Mouse (Mus musculus): ENCODE data around the gene Knstrn. TPM values are rescaled to one million over a fixed set of nuclear protein-coding genes. Genes with fewer than 3 reads are reported as not detected.

The Knstrn gene
- polyA plus RNA-seq, 1 experiment from 2014 or later = 137 TPM

DNA sequence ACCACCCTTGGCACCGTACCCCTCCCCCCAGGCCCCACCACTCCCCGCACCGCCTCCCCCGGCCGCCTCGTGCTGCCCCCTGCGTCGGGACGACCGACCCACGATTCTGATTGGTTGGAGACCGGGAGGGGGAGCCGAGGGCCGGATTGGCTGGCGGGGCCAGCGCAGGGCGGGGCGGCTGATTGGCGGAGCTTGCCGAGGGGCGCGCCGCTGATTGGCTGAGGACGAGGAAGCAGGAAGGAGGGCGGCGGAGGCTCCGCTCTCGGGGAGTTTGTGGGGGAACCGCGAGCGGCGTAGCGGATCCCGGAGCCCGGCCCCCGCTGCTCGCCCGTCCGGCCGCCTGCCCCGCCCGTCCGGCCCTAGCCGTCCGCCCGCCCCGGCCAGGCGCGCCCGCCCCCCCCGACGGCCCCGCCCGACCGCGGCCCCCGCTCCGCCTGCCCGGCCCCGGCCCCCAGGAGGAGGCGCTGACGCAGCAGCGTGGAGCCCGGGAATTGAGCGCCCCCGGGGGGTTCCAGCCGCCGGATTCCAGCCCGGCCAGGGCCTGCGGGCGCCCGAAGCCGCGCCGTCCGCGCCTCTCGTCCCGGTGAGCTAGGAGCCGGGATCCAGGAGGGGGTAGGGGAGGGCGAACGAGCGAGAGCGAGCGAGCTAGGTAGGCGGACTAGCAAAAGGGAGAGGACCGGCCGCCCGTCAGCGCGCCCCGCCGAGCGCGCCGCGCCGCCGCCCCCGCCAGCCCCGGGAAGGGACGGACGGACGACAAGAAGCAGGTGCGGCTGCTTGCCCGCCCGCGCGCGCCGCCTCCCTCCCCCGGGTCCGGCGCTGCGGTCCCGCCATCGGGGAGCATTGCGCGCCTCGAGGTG lies 87.6 kb downstream of the Knstrn start:
- Histone ChIP-seq H3K36me3 (ENCODE audit: control insufficient read depth, insufficient read depth, low read length) (no peaks in the 10 kb centered on the region), H3K4me1 (replicated peaks; ENCODE audit: control insufficient read depth, insufficient read depth, low read length) (peaks cover 32% of the 10 kb centered on the region), H3K4me2 (ENCODE audit: low read depth, low read length) (peak overlapping the region; percentile 97), H3K27ac (ENCODE audit: low read length) (peak overlapping the region; percentile 59), H3K4me3 (ENCODE audit: low read length) (peak overlapping the region; percentile 86), H3K9ac (ENCODE audit: low read length) (peak overlapping the region; percentile 81), H3K27me3 (ENCODE audit: control insufficient read depth, insufficient read depth, low read depth, low read length) (peaks cover 35% of the 10 kb centered on the region), H3K9me3 (ENCODE audit: control insufficient read depth, low read length) (no peaks in the 10 kb centered on the region)
- ATAC-seq (ENCODE audit: low read depth) = peak; percentile 94
- under 1% methylated on average over 56 of the region's 120 CpGs for WGBS

DNA sequence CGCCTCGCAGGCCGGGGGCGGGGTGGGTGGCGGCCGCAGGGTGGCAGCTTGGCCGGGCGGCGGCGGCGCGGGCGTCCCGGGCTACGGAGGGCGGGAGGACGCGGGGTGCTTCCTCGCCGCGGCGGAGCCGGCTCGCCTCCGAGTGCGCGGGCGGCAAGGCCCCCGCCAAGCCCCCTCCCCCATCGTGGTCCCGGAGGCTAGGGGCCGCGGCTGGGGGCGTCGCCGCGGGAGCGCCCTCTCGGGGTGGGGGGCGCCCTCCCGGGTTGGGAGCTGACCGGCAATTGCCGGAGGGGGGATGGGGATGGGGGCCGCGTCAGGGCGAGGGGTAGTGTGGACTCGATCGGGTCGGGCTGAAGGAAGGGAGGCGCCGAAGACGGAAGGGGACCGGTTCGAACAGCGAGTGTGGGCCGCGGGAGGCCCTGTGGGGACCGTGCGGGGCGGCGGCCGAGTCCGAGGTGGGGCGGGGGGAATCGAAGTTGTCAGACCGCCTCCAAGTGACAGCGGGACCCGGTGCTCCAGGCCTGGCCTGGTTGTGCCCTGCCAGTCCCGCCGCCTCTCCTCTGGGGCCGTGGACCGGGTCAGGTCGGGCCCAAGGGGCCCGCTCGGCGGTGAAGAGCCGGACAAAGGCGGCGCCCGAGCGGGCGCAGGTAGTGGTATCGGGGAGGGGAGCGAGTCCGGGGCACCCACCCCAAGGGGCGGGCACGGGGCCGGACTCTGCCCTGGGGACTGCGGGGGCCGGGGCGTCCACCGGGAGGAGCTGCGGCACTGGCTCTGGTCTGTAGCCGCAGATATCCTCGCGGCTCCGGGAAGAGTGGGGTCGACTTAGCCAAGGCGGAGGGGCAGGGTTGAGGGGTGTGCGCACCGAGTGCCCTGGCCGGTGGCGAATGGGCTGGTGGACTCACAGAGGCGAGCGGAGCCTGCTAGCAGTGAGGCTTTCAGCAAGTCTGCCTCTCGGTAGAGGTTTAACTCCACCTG lies 88.5 kb downstream of the Knstrn start:
- under 1% methylated on average over 95 of the region's 106 CpGs for WGBS
- Histone ChIP-seq H3K4me3 (ENCODE audit: low read length) (peak overlapping the region; percentile 86), H3K9ac (ENCODE audit: low read length) (peak overlapping the region; percentile 81), H3K36me3 (ENCODE audit: control insufficient read depth, insufficient read depth, low read length) (no peaks in the 10 kb centered on the region), H3K4me2 (ENCODE audit: low read depth, low read length) (peak overlapping the region; percentile 97), H3K9me3 (ENCODE audit: control insufficient read depth, low read length) (no peaks in the 10 kb centered on the region), H3K27me3 (ENCODE audit: control insufficient read depth, insufficient read depth, low read depth, low read length) (peaks cover 30% of the 10 kb centered on the region), H3K27ac (ENCODE audit: low read length) (no peak overlapping the region), H3K4me1 (replicated peaks; ENCODE audit: control insufficient read depth, insufficient read depth, low read length) (peaks cover 28% of the 10 kb centered on the region)
- peak; percentile 30 for ATAC-seq (ENCODE audit: low read depth)

DNA sequence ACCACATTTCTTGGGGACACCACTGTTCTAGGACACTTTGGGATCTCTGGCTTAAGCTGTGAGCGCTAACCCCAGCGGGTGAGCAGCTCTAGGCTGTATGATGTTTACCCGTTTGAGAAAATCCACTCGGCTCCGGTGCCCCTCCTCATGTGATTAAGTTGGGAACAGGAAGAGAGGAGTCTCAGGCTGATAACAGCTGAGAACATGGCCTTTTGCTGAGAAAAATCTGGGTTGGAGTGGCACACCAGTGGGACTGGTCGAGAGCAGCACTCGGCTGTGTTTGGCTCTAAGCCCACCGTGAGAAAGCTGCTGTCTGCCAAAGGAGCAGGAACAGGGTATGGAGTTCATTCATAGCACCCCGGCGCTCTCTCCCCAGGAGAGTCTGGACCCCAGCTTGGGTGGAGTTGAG lies 89.5 kb downstream of the Knstrn start:
- H3K27ac ChIP-seq (ENCODE audit: low read length) = no peak overlapping the region
- WGBS = 7% methylated on average over 10 of the region's 10 CpGs
- ATAC-seq (ENCODE audit: low read depth) = no peak
- H3K27me3 ChIP-seq (ENCODE audit: control insufficient read depth, insufficient read depth, low read depth, low read length) = peaks cover 21% of the 10 kb centered on the region
- peak overlapping the region; percentile 86 for H3K4me3 ChIP-seq (ENCODE audit: low read length)
- H3K4me1 ChIP-seq (replicated peaks; ENCODE audit: control insufficient read depth, insufficient read depth, low read length) = peaks cover 27% of the 10 kb centered on the region
- no peaks in the 10 kb centered on the region for H3K36me3 ChIP-seq (ENCODE audit: control insufficient read depth, insufficient read depth, low read length)
- H3K4me2 ChIP-seq (ENCODE audit: low read depth, low read length) = peak overlapping the region; percentile 97
- H3K9me3 ChIP-seq (ENCODE audit: control insufficient read depth, low read length) = no peaks in the 10 kb centered on the region
- H3K9ac ChIP-seq (ENCODE audit: low read length) = peak overlapping the region; percentile 81

Other genes starting within 250 kb of the Knstrn start
- gene Bub1b, start 215.8 kb upstream of the Knstrn start, polyA plus RNA-seq (2015; fragmentation: Nextera tagmentation; extraction: Ambion mirVana) = 105 and 106 TPM in 2 replicates
- gene Pak6, start 150.7 kb upstream of the Knstrn start, polyA plus RNA-seq (2015; fragmentation: Nextera tagmentation; extraction: Ambion mirVana) = 2.2 and 3.9 TPM in 2 replicates
- 0.06 and 0.11 TPM in 2 replicates for gene Ankrd63, start 110.0 kb upstream of the Knstrn start, polyA plus RNA-seq (2015; fragmentation: Nextera tagmentation; extraction: Ambion mirVana)
- 1.6 and 1.8 TPM in 2 replicates for gene Plcb2, start 85.6 kb upstream of the Knstrn start, polyA plus RNA-seq (2015; fragmentation: Nextera tagmentation; extraction: Ambion mirVana)
- gene Inafm2, start 68.2 kb upstream of the Knstrn start, polyA plus RNA-seq (2015; fragmentation: Nextera tagmentation; extraction: Ambion mirVana) = 18.7 and 20.5 TPM in 2 replicates
- gene Ccdc9b, start 51.3 kb upstream of the Knstrn start, polyA plus RNA-seq (2015; fragmentation: Nextera tagmentation; extraction: Ambion mirVana) = 1.3 and 1.4 TPM in 2 replicates
- 0.31 and 0.58 TPM in 2 replicates for gene Phgr1, start 41.2 kb upstream of the Knstrn start, polyA plus RNA-seq (2015; fragmentation: Nextera tagmentation; extraction: Ambion mirVana)
- gene Disp2, start 34.3 kb upstream of the Knstrn start, polyA plus RNA-seq (2015; fragmentation: Nextera tagmentation; extraction: Ambion mirVana) = 0.65 and 1.0 TPM in 2 replicates
- 77.9 and 94.5 TPM in 2 replicates for gene Ivd, start 48.0 kb downstream of the Knstrn start, polyA plus RNA-seq (2015; fragmentation: Nextera tagmentation; extraction: Ambion mirVana)
- 2.8 and 3.3 TPM in 2 replicates for gene Bahd1, start 86.4 kb downstream of the Knstrn start, polyA plus RNA-seq (2015; fragmentation: Nextera tagmentation; extraction: Ambion mirVana)
- gene Chst14, start 112.5 kb downstream of the Knstrn start, polyA plus RNA-seq (2015; fragmentation: Nextera tagmentation; extraction: Ambion mirVana) = 28.6 and 29.4 TPM in 2 replicates
- 23.8 and 25.1 TPM in 2 replicates for gene Ccdc32, start 215.4 kb downstream of the Knstrn start, polyA plus RNA-seq (2015; fragmentation: Nextera tagmentation; extraction: Ambion mirVana)
- gene Rpusd2, start 220.8 kb downstream of the Knstrn start, polyA plus RNA-seq (2015; fragmentation: Nextera tagmentation; extraction: Ambion mirVana) = 3.3 and 3.5 TPM in 2 replicates
- 62.8 and 64.4 TPM in 2 replicates for gene Knl1, start 233.1 kb downstream of the Knstrn start, polyA plus RNA-seq (2015; fragmentation: Nextera tagmentation; extraction: Ambion mirVana)

Data from lung, embryonic 16.5 days (tissue).